Mouse (Mus musculus) stomach, embryonic 16.5 days (tissue): ENCODE measurements around the gene Slc9a5. TPM values are rescaled to one million over a fixed set of nuclear protein-coding genes. Genes with fewer than 3 reads are reported as not detected.

Experiments
- ATAC-seq: fragments of 200-750 bp; cut with Nextera tagmentation; 2 replicates; pipeline ENCODE4 v1.8.0; 2017; ENCODE audit warnings: moderate number of reproducible peaks, moderate TSS enrichment; ENCODE audit not compliant: insufficient read depth, low FRiP score
- H3K27ac ChIP-seq: fragments of 300-500 bp; sonication (generic); 2 replicates; pipeline ENCODE4 v1.5.1; 2014; ENCODE audit warnings: low read length
- H3K27me3 ChIP-seq: fragments of 300-500 bp; sonication (generic); 2 replicates; pipeline ENCODE4 v1.6.1; 2014; ENCODE audit warnings: low read length, control low read depth, mixed read lengths; ENCODE audit not compliant: control insufficient read depth, insufficient read depth
- H3K36me3 ChIP-seq: fragments of 300-500 bp; sonication (generic); 2 replicates; pipeline ENCODE4 v1.6.1; 2014; ENCODE audit warnings: low read length; ENCODE audit not compliant: control insufficient read depth, insufficient read depth
- H3K4me1 ChIP-seq: fragments of 300-500 bp; sonication (generic); 2 replicates; pipeline ENCODE4 v1.6.1; 2014; ENCODE audit warnings: low read length, control low read depth, mixed read lengths; ENCODE audit not compliant: control insufficient read depth, insufficient read depth
- H3K4me2 ChIP-seq: fragments of 300-500 bp; sonication (generic); 2 replicates; pipeline ENCODE4 v1.6.1; 2014; ENCODE audit warnings: low read depth, low read length, mixed read lengths
- H3K4me3 ChIP-seq: fragments of 300-500 bp; sonication (generic); replicated peaks from 2 replicates; pipeline ENCODE4 v1.5.1; 2014; ENCODE audit warnings: mild to moderate bottlenecking, low read length
- H3K9ac ChIP-seq: fragments of 300-500 bp; sonication (generic); 2 replicates; pipeline ENCODE4 v1.6.1; 2014; ENCODE audit warnings: low read length
- H3K9me3 ChIP-seq: fragments of 300-500 bp; sonication (generic); replicated peaks from 2 replicates; pipeline ENCODE4 v1.6.1; 2016; ENCODE audit warnings: low read length, control low read depth; ENCODE audit not compliant: control insufficient read depth
- WGBS: fragments of 180-500 bp; shearing (Covaris S2); extraction: QIAGEN DNeasy Blood & Tissue Kit; methylation state at CpG from one replicate; pipeline ENCODE4 v1.1.7; 2014; 5-methylcytosine and 5-hydroxymethylcytosine counted together
- microRNA counts: library from miRNA; unstranded; fragments of <30 nt; microRNA quantifications from one replicate; lab custom pipeline; 2016
- microRNA-seq: library from miRNA; unstranded; fragments of <30 nt; microRNA quantifications from one replicate; pipeline ENCODE4, GENCODE M21; 2016
- polyA plus RNA-seq: library from polyadenylated mRNA; unstranded; fragments of >200 nt; fragmentation: Nextera tagmentation; extraction: Ambion mirVana; gene quantifications from 2 replicates; pipeline ENCODE4 v1.2.1, GENCODE M21; 2015

The Slc9a5 gene
- polyA plus RNA-seq, 1 experiment from 2014 or later: 1.7 TPM

GRCm38 (mm10) chr8:105406416-105406815, 57.8 kb downstream of the Slc9a5 start:
- no peaks in the 10 kb centered on the region for H3K36me3 ChIP-seq
- no peak for ATAC-seq
- WGBS: 31% methylated on average over 10 of the region's 10 CpGs
- H3K4me1 ChIP-seq: 0 out of 2 replicates have a peak, but pooled peaks cover 10% of the 10 kb centered on the region
- H3K9ac ChIP-seq: no peak overlapping the region
- H3K4me3 ChIP-seq: no peak overlapping the region
- no peaks in the 10 kb centered on the region for H3K27me3 ChIP-seq
- peak overlapping the region; percentile 18; the same call in 1 of the 2 replicates for H3K27ac ChIP-seq
- no peak overlapping the region for H3K4me2 ChIP-seq
- no peaks in the 10 kb centered on the region for H3K9me3 ChIP-seq

DNA sequence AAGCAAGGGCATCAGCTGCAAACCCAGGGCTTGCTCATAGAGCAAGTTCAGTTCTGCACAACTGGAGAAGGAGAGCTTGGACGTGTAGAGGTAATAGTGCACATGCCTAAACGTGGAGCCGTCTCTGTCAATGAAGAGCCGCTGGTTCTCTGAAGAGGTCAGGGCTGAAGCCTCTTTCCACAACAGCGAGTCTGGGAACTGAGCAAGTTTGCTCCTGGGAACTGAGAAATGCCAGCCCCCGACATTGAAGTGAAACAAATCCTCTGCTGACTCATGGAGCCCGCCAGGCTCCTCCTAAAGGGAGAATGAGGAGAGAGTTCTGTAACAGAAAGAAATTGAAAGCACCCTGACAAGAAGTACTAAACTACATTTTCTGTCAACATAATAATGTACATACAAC, 59.7 kb downstream of the Slc9a5 start:
- H3K27me3 ChIP-seq: peaks cover 3% of the 10 kb centered on the region; the same call in 1 of the 2 replicates

GRCm38 (mm10) chr8:105409947-105410346, 61.3 kb downstream of the Slc9a5 start:
- Histone ChIP-seq H3K9me3 (no peaks in the 10 kb centered on the region), H3K9ac (no peak overlapping the region), H3K4me1 (0 out of 2 replicates have a peak, but pooled peaks cover 12% of the 10 kb centered on the region), H3K36me3 (no peaks in the 10 kb centered on the region), H3K27ac (no peak overlapping the region), H3K4me3 (no peak overlapping the region), H3K27me3 (peaks cover 16% of the 10 kb centered on the region; the same call in 1 of the 2 replicates), H3K4me2 (no peak overlapping the region)
- ATAC-seq: no peak
- WGBS: 90% methylated on average over 6 of the region's 6 CpGs

More for the DNA sequence above, 59.7 kb downstream of the Slc9a5 start:
- Histone ChIP-seq H3K4me1 (0 out of 2 replicates have a peak, but pooled peaks cover 11% of the 10 kb centered on the region), H3K4me2 (no peak overlapping the region), H3K4me3 (no peak overlapping the region), H3K9me3 (no peaks in the 10 kb centered on the region), H3K9ac (no peak overlapping the region), H3K36me3 (no peaks in the 10 kb centered on the region), H3K27ac (no peak overlapping the region)
- 44% methylated on average over 7 of the region's 7 CpGs for WGBS
- ATAC-seq: no peak

DNA sequence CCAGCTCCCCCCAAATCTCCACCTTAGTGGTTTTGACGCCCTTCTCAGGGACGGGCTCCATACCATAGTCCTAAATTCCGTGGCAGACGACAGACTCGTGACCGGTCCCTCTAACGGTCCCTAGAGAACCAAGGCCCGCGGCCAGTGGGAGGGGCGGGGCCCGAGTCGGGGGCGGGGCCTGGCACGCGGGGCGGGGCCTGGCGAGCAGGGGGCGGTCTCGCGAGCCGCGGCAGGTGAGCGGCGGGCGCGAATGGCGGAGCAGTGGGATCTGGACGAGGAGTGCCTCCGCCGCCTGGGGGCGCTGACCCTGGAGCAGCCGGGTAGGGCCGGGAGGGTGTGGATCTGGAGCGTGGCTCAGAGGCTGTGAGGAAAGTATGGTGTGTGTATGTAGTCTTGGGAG, 64.7 kb downstream of the Slc9a5 start, which contains the start of the genes Kctd19 and Lrrc36:
Kctd19 (minus strand) TSS at position 112 of the 400 bp plus-strand sequence.
Lrrc36 (plus strand) TSS at position 181 of the 400 bp plus-strand sequence.
- Histone ChIP-seq H3K27ac (no peak within 1 kb of the TSS), H3K9me3 (no peaks in the 10 kb centered on the region), H3K36me3 (no peaks in the 10 kb centered on the region), H3K4me1 (0 out of 2 replicates have a peak, but pooled peaks cover 2% of the 10 kb centered on the region), H3K4me3 (peak within 1 kb of the TSS; percentile 26), H3K4me2 (peak within 1 kb of the TSS; percentile 51), H3K9ac (peak within 1 kb of the TSS; percentile 49; the same call in 1 of the 2 replicates), H3K27me3 (peaks cover 16% of the 10 kb centered on the region; the same call in 1 of the 2 replicates)
- peak; percentile 81 for ATAC-seq
- WGBS: 2% methylated on average over 34 of the region's 34 CpGs

DNA sequence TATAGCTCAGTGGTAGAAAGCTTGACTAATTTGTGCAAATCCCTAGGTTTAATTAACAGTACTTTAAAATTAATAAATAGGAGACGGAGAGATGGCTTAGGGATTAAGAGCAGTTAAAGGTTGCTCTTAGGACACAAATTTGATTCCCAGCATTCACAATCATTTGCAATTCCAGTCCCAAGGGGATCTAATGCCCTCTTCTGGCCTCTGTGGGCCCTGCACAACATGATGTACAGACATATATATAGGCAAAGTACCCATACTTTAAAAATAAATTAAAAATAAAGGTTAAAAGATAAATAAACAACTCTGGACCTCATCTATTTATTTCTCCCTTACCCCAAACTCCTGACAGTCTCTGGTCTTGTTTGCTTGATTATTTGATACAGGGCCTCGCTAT, 70.3 kb downstream of the Slc9a5 start:
- Histone ChIP-seq H3K9ac (no peak overlapping the region), H3K9me3 (no peaks in the 10 kb centered on the region), H3K27me3 (peaks cover 6% of the 10 kb centered on the region; the same call in 1 of the 2 replicates), H3K4me3 (no peak overlapping the region), H3K4me2 (no peak overlapping the region), H3K27ac (no peak overlapping the region), H3K4me1 (no peaks in the 10 kb centered on the region), H3K36me3 (no peaks in the 10 kb centered on the region)
- 75% methylated on average over 2 of the region's 2 CpGs for WGBS
- ATAC-seq: no peak

MicroRNA genes within 50 kb of the gene (microRNA counts, 519-probe panel; counts per million panel counts)
- 2,476 counts per million, percentile 53 among the panel's probes with 10 or more counts for microRNA mmu-miR-328 (lab: Ali Mortazavi, UCI)

Small RNA genes lying within 50 kb of the gene (microRNA-seq; reads per million reads assigned to microRNA genes)
- gene Gm27320 (not detected), gene Mir328 (181 reads per million, percentile 61 among the genes with 10 or more reads in this experiment)

Other genes starting within 250 kb of the Slc9a5 start
- not detected in 2 replicates for gene Ces4a, start 217.0 kb upstream of the Slc9a5 start, polyA plus RNA-seq
- gene Cbfb, start 178.2 kb upstream of the Slc9a5 start, polyA plus RNA-seq: 41.8 and 46.1 TPM in 2 replicates
- 29.1 and 30.1 TPM in 2 replicates for gene D230025D16Rik, start 123.7 kb upstream of the Slc9a5 start, polyA plus RNA-seq
- 21.4 and 21.6 TPM in 2 replicates for gene B3gnt9, start 93.7 kb upstream of the Slc9a5 start, polyA plus RNA-seq
- 32.9 and 36.1 TPM in 2 replicates for gene Tradd, start 84.2 kb upstream of the Slc9a5 start, polyA plus RNA-seq
- gene Fbxl8, start 84.2 kb upstream of the Slc9a5 start, polyA plus RNA-seq: 3.4 and 4.7 TPM in 2 replicates
- not detected in 2 replicates for gene Hsf4, start 79.0 kb upstream of the Slc9a5 start, polyA plus RNA-seq
- 1.3 and 2.3 TPM in 2 replicates for gene Nol3, start 72.7 kb upstream of the Slc9a5 start, polyA plus RNA-seq
- gene 4931428F04Rik, start 59.0 kb upstream of the Slc9a5 start, polyA plus RNA-seq: 8.0 and 9.2 TPM in 2 replicates
- gene Exoc3l, start 52.7 kb upstream of the Slc9a5 start, polyA plus RNA-seq: 8.7 and 11.9 TPM in 2 replicates
- gene E2f4, start 51.2 kb upstream of the Slc9a5 start, polyA plus RNA-seq: 72.0 and 74.0 TPM in 2 replicates
- 18.9 and 19.4 TPM in 2 replicates for gene Elmo3, start 43.2 kb upstream of the Slc9a5 start, polyA plus RNA-seq
- 2.1 and 2.4 TPM in 2 replicates for gene Lrrc29, start 22.6 kb upstream of the Slc9a5 start, polyA plus RNA-seq
- gene Tmem208, start 22.5 kb upstream of the Slc9a5 start, polyA plus RNA-seq: 124 and 131 TPM in 2 replicates
- 2.2 and 2.5 TPM in 2 replicates for gene Fhod1, start 890 bp upstream of the Slc9a5 start, polyA plus RNA-seq
- gene Plekhg4, start 24.4 kb downstream of the Slc9a5 start, polyA plus RNA-seq: 0.11 and 0.22 TPM in 2 replicates
- not detected in 2 replicates for gene Kctd19, start 64.7 kb downstream of the Slc9a5 start, polyA plus RNA-seq
- gene Lrrc36, start 64.7 kb downstream of the Slc9a5 start, polyA plus RNA-seq: 0.17 and 0.47 TPM in 2 replicates
- 70.3 and 79.3 TPM in 2 replicates for gene Tppp3, start 122.7 kb downstream of the Slc9a5 start, polyA plus RNA-seq
- gene Zdhhc1, start 148.1 kb downstream of the Slc9a5 start, polyA plus RNA-seq: 33.8 and 34.6 TPM in 2 replicates
- 2.5 and 2.8 TPM in 2 replicates for gene Hsd11b2, start 169.9 kb downstream of the Slc9a5 start, polyA plus RNA-seq
- gene Atp6v0d1, start 217.2 kb downstream of the Slc9a5 start, polyA plus RNA-seq: 83.5 and 90.6 TPM in 2 replicates